Mouse (Mus musculus) forebrain, embryonic 13.5 days (tissue): ENCODE data around the gene Cryz. TPM values are rescaled to one million over a fixed set of nuclear protein-coding genes. Genes with fewer than 3 reads are reported as not detected.

ENCODE experiments used
- ATAC-seq: fragments of 200-750 bp; cut with Nextera tagmentation; 2 replicates; pipeline ENCODE4 v1.8.0; 2017
- H3K27ac ChIP-seq: fragments of 300-500 bp; sonication (generic); 2 replicates; pipeline ENCODE4 v1.5.1; 2015; ENCODE audit warnings: inconsistent platforms, mild to moderate bottlenecking, moderate library complexity
- H3K27me3 ChIP-seq: fragments of 300-500 bp; sonication (generic); 2 replicates; pipeline ENCODE4 v1.6.1; 2015; ENCODE audit warnings: mild to moderate bottlenecking, inconsistent platforms
- H3K36me3 ChIP-seq: fragments of 300-500 bp; sonication (generic); 2 replicates; pipeline ENCODE4 v1.6.1; 2015; ENCODE audit warnings: mild to moderate bottlenecking, inconsistent platforms; ENCODE audit not compliant: poor library complexity, severe bottlenecking
- H3K4me1 ChIP-seq: fragments of 300-500 bp; sonication (generic); 2 replicates; pipeline ENCODE4 v1.6.1; 2015; ENCODE audit warnings: inconsistent platforms
- H3K4me2 ChIP-seq: fragments of 300-500 bp; sonication (generic); 2 replicates; pipeline ENCODE4 v1.6.1; 2015; ENCODE audit warnings: inconsistent platforms, mild to moderate bottlenecking, moderate library complexity
- H3K4me3 ChIP-seq: fragments of 300-500 bp; sonication (generic); 2 replicates; pipeline ENCODE4 v1.5.1; 2015; ENCODE audit warnings: mild to moderate bottlenecking, inconsistent platforms
- H3K9ac ChIP-seq: fragments of 300-500 bp; sonication (generic); 2 replicates; pipeline ENCODE4 v1.6.1; 2015; ENCODE audit warnings: mild to moderate bottlenecking, inconsistent platforms
- H3K9me3 ChIP-seq: fragments of 300-500 bp; sonication (generic); replicated peaks from 2 replicates; pipeline ENCODE4 v1.6.1; 2016; ENCODE audit warnings: inconsistent platforms
- WGBS: fragments of 180-500 bp; shearing (Covaris S2); methylation state at CpG from one replicate; pipeline ENCODE4 v1.1.7; 2015; 5-methylcytosine and 5-hydroxymethylcytosine counted together
- polyA plus RNA-seq: library from polyadenylated mRNA; unstranded; fragments of >200 nt; fragmentation: Nextera tagmentation; extraction: Ambion mirVana; gene quantifications from 2 replicates; pipeline ENCODE4 v1.2.1, GENCODE M21; 2015

Gene Cryz
- polyA plus RNA-seq, 1 experiment from 2014 or later, result 11.5 TPM

DNA sequence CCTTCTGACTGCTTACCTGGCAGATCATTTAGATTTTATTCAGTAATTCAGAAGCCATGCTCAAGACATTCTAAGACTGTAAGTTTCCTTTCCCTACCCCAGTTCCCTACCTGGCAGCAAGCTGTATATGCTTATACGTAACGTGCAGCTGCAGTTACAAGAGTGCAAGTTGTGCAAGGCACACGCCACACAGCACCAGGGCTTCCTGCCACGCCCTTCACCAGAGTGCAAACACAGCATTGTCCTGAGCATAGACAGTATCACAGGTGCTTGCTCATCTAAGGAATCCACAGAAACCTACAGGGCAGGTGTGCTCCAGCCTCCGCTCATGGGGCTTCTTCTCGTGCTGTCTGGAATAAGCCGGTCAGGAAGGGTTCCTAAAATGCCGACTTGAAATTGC is 18.6 kb upstream of the Cryz start:
- Histone ChIP-seq H3K9me3 (no peaks in the 10 kb centered on the region), H3K36me3 (peaks cover 15% of the 10 kb centered on the region), H3K27me3 (no peaks in the 10 kb centered on the region), H3K27ac (no peak overlapping the region), H3K4me1 (no peaks in the 10 kb centered on the region), H3K9ac (no peak overlapping the region), H3K4me2 (no peak overlapping the region), H3K4me3 (no peak overlapping the region)
- WGBS, result 92% methylated on average over 8 of the region's 8 CpGs
- 0 out of 2 replicates have a peak, but pooled peaks have one; percentile 19 for ATAC-seq

DNA sequence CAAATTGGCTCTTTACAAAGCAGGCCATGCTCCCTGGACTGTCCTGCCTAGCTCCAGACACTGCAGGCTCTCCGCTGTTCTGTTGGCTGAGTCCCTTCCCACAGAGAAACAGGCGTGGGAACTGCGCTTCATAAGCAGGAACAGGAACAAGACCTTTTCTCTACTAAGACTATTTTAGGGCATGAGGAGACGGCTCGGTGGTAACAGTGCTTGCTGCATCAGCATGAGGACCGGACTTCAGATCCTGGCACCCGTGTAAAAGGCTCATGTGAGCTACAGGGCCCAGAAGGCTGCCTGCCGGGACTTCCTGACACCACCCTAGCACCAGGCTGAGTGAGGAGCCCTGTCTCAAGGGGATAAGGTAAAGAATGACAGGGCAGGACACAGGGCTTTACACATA is 12.2 kb upstream of the Cryz start:
- Histone ChIP-seq H3K4me2 (no peak overlapping the region), H3K27me3 (no peaks in the 10 kb centered on the region), H3K27ac (no peak overlapping the region), H3K4me1 (no peaks in the 10 kb centered on the region), H3K36me3 (peaks cover 42% of the 10 kb centered on the region), H3K4me3 (no peak overlapping the region), H3K9me3 (no peaks in the 10 kb centered on the region), H3K9ac (no peak overlapping the region)
- 95% methylated on average over 8 of the region's 8 CpGs for WGBS
- ATAC-seq, result no peak

DNA sequence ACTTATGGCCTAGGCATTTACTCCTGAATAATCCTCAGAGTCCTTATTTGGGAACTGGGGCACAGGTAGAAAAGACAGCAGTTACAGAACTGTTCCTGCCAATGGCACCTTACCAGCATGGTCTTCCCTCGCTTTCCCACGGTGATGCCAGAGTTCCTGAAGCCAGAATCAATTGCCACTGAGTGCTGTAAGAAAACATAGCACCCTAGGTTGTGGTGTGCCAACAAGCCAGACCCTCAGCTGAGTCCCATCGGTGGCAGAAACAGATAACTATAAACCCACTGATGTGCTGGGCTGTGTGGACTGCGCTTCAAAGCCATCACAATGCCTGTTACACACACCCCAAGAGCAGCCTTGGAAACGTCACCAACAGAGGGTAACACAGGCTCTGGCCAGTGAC is 5.5 kb upstream of the Cryz start:
- Histone ChIP-seq H3K27me3 (no peaks in the 10 kb centered on the region), H3K9me3 (no peaks in the 10 kb centered on the region), H3K4me3 (no peak overlapping the region), H3K4me2 (no peak overlapping the region), H3K9ac (no peak overlapping the region), H3K4me1 (no peaks in the 10 kb centered on the region), H3K36me3 (peaks cover 63% of the 10 kb centered on the region), H3K27ac (no peak overlapping the region)
- ATAC-seq, result no peak
- WGBS, result 93% methylated on average over 5 of the region's 5 CpGs

DNA sequence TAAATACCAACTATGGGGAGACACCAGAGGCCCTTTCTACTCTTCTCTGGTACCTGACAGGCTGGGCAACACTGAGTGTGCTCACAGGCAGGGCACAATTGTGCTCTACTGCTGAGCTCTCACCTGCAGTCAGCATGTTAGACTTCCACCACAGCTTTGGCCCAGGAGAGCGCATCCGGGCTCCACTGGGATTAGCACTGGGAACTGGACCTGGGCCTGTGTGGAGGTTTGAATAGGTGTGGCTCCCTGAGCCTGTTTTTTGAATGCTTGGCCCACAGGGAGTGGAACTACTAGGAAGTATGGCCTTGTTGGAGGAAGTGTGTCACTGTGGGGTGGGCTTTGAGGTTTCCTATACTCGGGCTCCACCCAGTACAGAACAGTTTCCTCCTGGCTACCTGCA is 4.9 kb upstream of the Cryz start:
- 93% methylated on average over 3 of the region's 3 CpGs for WGBS
- no peak overlapping the region for H3K4me2 ChIP-seq
- H3K4me3 ChIP-seq, result no peak overlapping the region
- peaks cover 57% of the 10 kb centered on the region for H3K36me3 ChIP-seq
- H3K27ac ChIP-seq, result no peak overlapping the region
- H3K9me3 ChIP-seq, result no peaks in the 10 kb centered on the region
- peaks cover 4% of the 10 kb centered on the region; the same call in 1 of the 2 replicates for H3K4me1 ChIP-seq
- no peak for ATAC-seq
- H3K9ac ChIP-seq, result no peak overlapping the region
- no peaks in the 10 kb centered on the region for H3K27me3 ChIP-seq

DNA sequence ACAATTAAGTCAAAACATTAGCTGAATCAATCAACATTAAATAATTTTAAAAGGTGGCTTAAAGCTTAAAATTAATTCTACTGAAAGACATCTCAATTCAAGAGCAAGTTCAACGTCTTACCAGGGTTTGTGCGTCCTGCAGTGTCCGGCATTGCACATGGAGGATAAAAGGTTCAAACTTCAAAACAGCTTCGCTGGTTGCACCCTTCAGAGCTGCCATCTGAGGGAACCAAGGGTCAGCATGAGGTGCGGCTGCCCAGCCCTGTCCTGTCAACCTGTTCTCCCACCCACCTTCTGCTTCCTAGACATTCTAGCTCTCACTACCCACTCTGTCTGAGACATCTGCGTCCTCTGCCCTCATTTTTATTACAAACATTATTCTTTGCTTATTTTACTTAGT is 2.9 kb upstream of the Cryz start:
- Histone ChIP-seq H3K27ac (no peak overlapping the region), H3K9ac (no peak overlapping the region), H3K36me3 (peaks cover 48% of the 10 kb centered on the region), H3K27me3 (no peaks in the 10 kb centered on the region), H3K4me3 (no peak overlapping the region), H3K9me3 (no peaks in the 10 kb centered on the region), H3K4me1 (peaks cover 10% of the 10 kb centered on the region; the same call in 1 of the 2 replicates), H3K4me2 (no peak overlapping the region)
- WGBS, result 93% methylated on average over 6 of the region's 6 CpGs
- ATAC-seq, result no peak

DNA sequence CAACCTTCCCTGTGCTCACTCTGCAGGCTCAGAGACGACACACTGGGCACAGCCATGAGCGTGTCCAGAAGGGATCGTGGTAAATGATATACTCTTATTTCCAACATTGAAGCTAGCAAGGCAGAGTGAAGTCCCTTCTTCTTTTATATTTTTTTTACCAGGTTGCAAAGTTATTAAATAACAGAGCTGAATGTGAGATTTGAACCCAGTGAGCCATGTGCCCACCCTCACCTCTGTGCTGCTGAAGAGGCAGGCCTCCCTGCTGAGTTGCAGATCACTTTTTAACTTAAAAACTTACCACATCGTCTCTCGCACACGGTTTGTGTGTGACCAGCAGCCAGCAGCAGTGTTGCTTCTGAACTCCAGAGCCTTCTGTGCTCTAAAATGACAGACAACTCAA is 2.4 kb upstream of the Cryz start:
- no peak overlapping the region for H3K27ac ChIP-seq
- H3K9ac ChIP-seq, result no peak overlapping the region
- no peak for ATAC-seq
- peaks cover 48% of the 10 kb centered on the region for H3K36me3 ChIP-seq
- no peaks in the 10 kb centered on the region for H3K9me3 ChIP-seq
- 94% methylated on average over 6 of the region's 6 CpGs for WGBS
- peaks cover 10% of the 10 kb centered on the region; the same call in 1 of the 2 replicates for H3K4me1 ChIP-seq
- H3K27me3 ChIP-seq, result no peaks in the 10 kb centered on the region
- no peak overlapping the region for H3K4me3 ChIP-seq
- H3K4me2 ChIP-seq, result no peak overlapping the region

DNA sequence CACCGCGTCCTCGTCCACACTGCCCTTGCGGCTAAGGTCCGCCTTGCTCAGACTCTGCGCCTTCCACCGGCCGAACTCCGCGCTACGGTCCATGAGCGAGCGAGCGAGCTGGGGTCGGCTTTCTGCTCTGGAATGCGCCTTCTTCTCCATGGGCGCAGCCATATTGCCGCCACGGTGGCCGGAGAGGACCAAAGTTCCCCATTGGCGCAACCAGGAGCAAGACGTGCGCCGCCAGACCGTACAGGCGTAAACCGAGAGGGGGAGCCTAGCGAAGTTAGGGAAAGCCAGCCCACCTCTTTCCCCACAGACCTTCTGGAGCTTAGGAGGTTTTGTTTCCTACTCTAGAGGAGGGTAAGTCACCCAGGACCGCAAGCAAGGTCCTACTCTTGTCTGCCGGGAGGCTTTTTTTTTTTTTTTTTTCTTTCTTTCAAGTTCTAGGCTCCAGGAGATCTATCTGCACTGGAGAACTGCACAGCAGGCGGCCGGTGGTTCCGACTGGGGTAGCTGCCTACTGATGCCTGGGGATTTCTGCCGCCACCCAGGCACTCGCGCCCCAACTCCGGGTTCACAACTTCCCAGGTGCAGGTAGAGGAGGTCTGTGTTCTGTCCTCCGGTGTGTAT is 533 bp downstream of the Cryz start, which contains the start of gene Tyw3:
Gene Tyw3, minus strand, starts transcription at position 171 of the 621 bp plus-strand sequence.
- under 1% methylated on average over 38 of the region's 38 CpGs for WGBS
- H3K9ac ChIP-seq, result peak within 1 kb of the TSS; percentile 81
- H3K27me3 ChIP-seq, result no peaks in the 10 kb centered on the region
- H3K4me3 ChIP-seq, result peak within 1 kb of the TSS; percentile 90
- peak within 1 kb of the TSS; percentile 68 for H3K4me2 ChIP-seq
- H3K4me1 ChIP-seq, result peaks cover 10% of the 10 kb centered on the region; the same call in 1 of the 2 replicates
- H3K36me3 ChIP-seq, result peaks cover 20% of the 10 kb centered on the region
- H3K27ac ChIP-seq, result peak within 1 kb of the TSS; percentile 91
- H3K9me3 ChIP-seq, result no peaks in the 10 kb centered on the region
- peak; percentile 97 for ATAC-seq

DNA sequence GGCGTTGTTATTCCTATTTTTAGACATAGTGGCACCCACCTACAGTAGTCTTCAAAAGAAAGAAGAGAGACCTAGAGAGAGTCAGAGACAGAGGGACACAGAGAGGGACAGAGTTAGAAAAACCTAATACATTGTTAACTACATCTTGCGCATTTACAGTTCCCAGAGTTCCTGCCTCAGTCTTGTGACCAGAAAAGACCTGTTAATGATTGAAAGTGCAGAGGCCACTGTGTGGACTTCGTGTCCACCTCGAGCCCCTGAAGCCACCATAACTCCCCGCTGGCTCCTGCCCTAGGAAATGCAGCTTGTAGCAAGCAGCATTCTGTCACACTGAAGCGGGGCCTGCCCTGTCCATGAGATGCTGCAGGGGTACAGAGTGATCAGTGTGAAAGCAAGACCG is 1.1 kb downstream of the Cryz start:
- peak overlapping the region; percentile 81 for H3K9ac ChIP-seq
- no peak overlapping the region for H3K27ac ChIP-seq
- H3K4me2 ChIP-seq, result peak overlapping the region; percentile 68
- ATAC-seq, result no peak
- H3K4me1 ChIP-seq, result peaks cover 10% of the 10 kb centered on the region; the same call in 1 of the 2 replicates
- H3K9me3 ChIP-seq, result no peaks in the 10 kb centered on the region
- peaks cover 15% of the 10 kb centered on the region for H3K36me3 ChIP-seq
- WGBS, result 40% methylated on average over 7 of the region's 7 CpGs
- H3K27me3 ChIP-seq, result no peaks in the 10 kb centered on the region
- peak overlapping the region; percentile 90 for H3K4me3 ChIP-seq

DNA sequence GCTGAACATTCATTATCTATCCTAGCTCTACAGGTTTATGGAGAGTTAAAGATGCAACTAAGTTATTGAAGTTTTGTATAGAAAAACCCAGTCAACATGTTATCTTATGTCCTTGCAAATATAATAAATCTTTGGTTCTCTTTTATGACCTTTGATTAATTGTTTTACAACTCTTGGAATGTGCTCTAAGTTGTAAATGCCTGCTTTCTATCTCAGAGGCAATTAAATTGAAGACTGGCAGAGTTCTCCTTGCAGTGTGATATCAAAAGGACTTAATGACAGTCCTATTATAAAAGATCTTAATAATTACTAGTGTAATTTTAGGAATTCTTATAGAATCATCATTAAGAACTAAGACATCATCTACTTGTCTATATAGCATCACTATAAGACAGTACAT is 5.6 kb downstream of the Cryz start:
- Histone ChIP-seq H3K4me2 (no peak overlapping the region), H3K27ac (no peak overlapping the region), H3K9ac (no peak overlapping the region), H3K4me3 (no peak overlapping the region), H3K9me3 (no peaks in the 10 kb centered on the region), H3K4me1 (peaks cover 6% of the 10 kb centered on the region; the same call in 1 of the 2 replicates), H3K27me3 (no peaks in the 10 kb centered on the region), H3K36me3 (peaks cover 8% of the 10 kb centered on the region; the same call in 1 of the 2 replicates)
- ATAC-seq, result no peak

DNA sequence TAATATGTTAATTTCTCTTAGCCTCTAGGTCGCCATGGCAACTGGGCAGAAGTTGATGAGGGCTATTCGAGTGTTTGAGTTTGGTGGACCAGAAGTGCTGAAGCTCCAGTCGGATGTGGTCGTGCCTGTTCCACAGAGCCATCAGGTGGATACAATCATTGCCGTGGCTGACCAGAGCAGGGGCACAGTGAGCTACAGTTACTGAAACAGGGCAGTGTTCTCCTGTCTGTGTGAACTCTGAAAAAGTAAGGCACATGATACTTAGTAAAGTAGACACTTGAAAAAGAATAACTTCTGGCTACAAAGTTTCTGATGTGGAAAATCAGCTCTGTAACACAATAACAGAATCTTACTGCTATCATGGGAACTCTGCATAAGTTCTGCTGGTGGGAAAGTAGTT is 8.4 kb downstream of the Cryz start:
- no peak overlapping the region for H3K4me3 ChIP-seq
- no peak overlapping the region for H3K9ac ChIP-seq
- no peak overlapping the region for H3K27ac ChIP-seq
- ATAC-seq, result no peak
- H3K27me3 ChIP-seq, result no peaks in the 10 kb centered on the region
- no peak overlapping the region for H3K4me2 ChIP-seq
- WGBS, result 70% methylated on average over 5 of the region's 5 CpGs
- H3K36me3 ChIP-seq, result peaks cover 11% of the 10 kb centered on the region; the same call in 1 of the 2 replicates
- H3K4me1 ChIP-seq, result no peaks in the 10 kb centered on the region
- no peaks in the 10 kb centered on the region for H3K9me3 ChIP-seq

DNA sequence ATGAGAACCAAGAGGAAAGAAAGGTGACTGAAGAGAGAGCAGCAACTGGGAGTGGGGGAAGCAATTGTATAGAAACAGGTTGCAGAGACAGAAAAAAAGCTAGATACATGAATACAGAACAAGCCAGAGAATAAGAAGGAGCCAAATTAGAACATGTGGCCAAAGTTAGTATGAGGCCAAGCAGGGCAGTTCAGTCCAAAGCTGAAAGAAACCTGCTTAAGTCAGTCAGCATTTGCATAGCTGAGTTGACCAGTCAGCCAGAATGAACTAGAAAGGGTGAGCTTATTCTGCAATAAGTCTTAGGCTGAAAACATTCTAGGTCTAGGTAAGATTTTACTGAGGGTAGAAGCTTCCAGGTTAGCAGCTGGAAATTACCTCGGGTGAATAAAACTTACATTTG is 11.4 kb downstream of the Cryz start:
- Histone ChIP-seq H3K27ac (no peak overlapping the region), H3K4me1 (no peaks in the 10 kb centered on the region), H3K9ac (no peak overlapping the region), H3K4me3 (no peak overlapping the region), H3K9me3 (no peaks in the 10 kb centered on the region), H3K27me3 (no peaks in the 10 kb centered on the region), H3K4me2 (no peak overlapping the region), H3K36me3 (peaks cover 11% of the 10 kb centered on the region; the same call in 1 of the 2 replicates)
- ATAC-seq, result no peak
- 86% methylated on average over 1 of the region's 1 CpGs for WGBS

DNA sequence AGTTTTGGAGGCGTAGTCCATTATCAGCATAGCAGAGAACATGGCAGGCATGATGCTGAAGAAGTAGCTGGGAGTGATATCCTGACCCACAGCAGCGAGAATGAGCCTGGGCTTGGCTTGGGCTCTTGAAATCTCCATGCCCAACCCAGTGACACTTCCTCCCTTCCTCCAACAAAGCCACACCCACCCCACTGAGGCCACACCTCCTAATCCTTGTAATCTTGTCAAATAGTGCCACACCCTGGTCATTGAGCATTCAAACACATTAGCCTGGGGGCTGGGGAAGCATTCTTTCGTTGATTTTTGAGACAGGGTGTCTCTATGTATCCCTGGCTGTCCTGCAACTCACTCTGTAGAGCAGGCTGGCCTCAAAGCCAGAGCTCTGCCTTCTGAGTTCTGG is 15.4 kb downstream of the Cryz start:
- no peak overlapping the region for H3K9ac ChIP-seq
- WGBS, result 87% methylated on average over 3 of the region's 3 CpGs

DNA sequence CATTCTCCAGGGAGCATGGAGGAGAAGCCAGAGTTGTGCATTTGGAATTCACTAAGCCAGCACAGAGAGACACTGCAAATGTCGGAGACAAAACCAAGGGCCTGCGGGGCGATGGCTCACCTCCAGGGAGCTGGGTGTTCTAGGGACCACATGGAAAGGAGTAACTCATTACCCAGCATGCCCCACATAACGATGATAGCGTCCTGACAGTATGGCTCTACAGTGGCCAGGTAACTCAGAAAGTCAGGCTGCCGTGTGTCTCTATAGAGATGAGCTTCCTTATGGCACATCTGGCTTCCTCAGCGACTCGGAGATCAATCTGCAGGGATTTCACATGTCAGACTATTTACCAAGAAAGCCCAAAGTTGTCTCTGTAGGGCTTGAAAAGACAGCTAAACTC is 18.3 kb downstream of the Cryz start:
- Histone ChIP-seq H3K9me3 (no peaks in the 10 kb centered on the region), H3K27ac (no peak overlapping the region), H3K4me1 (no peaks in the 10 kb centered on the region), H3K36me3 (no peaks in the 10 kb centered on the region), H3K9ac (no peak overlapping the region), H3K4me2 (no peak overlapping the region), H3K4me3 (no peak overlapping the region), H3K27me3 (no peaks in the 10 kb centered on the region)
- 84% methylated on average over 8 of the region's 8 CpGs for WGBS
- ATAC-seq, result no peak

More for the DNA sequence above, 15.4 kb downstream of the Cryz start:
- Histone ChIP-seq H3K36me3 (peaks cover 3% of the 10 kb centered on the region; the same call in 1 of the 2 replicates), H3K27me3 (no peaks in the 10 kb centered on the region), H3K4me2 (no peak overlapping the region), H3K4me3 (no peak overlapping the region), H3K4me1 (no peaks in the 10 kb centered on the region), H3K9me3 (no peaks in the 10 kb centered on the region), H3K27ac (no peak overlapping the region)
- ATAC-seq, result no peak
